Mouse (Mus musculus) lung, postnatal 4 days (tissue): ENCODE measurements around the gene Foxp1.
A peak's percentile ranks its signal among the peaks of the same experiment; 100 is the strongest.

Experiments
- DNase-seq, 2 experiments: peaks; one replicate each; pipeline ENCODE4 v3.0.0; 2021

The Foxp1 gene

GRCm38 (mm10) chr6:99069726-99070125, 452.8 kb downstream of the Foxp1 start:
- no peak for DNase-seq

- DNase-seq: peak; percentile 64 to 77
These were observed 456.8 kb downstream of the Foxp1 start for GRCm38 (mm10) chr6:99065569-99066353.

GRCm38 (mm10) chr6:99063982-99064484, 458.5 kb downstream of the Foxp1 start:
- DNase-seq: no peak

DNA sequence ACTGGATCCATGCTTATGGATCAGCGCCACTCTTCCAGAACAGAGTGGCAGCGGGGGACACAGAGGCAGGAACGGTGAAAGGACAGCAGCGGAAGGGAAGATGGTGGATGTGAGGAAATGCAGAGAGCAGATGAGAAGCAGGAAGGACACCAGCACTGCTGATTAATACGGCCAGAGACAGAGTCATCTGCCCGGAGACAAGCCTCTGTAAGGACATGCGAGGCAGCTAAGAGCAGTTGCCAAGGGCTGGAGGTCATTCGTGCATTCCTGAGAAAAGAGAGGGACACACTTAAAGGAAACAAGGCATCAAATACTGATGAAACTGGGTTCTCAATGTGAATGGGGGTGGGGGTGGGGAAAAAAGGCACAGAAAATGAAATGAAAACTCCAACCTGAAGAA, 459.6 kb downstream of the Foxp1 start:
- no peak for DNase-seq

DNA sequence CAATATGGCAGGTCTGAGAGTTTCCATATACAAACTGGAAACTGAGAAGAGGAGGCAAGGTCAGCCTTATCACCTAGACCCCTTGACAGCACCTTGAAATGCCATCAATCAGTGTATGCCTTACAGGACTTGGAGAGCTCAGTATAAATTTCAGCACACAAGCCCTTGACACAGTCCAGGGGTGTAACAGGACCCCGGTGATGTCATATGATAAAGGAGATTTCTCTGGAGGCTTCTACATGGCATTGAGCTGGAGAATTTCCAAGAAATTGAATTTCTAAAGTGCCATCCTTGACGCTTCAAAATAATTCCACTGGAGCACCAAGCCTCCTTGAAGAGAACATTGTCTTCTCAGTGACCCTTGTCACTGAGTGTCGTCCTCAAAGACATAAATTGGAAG, 463.8 kb downstream of the Foxp1 start:
- no peak for DNase-seq

- peak in 1 of 2 experiments; percentile 40 for DNase-seq
These were observed 465.4 kb downstream of the Foxp1 start for GRCm38 (mm10) chr6:99057113-99057553.

DNA sequence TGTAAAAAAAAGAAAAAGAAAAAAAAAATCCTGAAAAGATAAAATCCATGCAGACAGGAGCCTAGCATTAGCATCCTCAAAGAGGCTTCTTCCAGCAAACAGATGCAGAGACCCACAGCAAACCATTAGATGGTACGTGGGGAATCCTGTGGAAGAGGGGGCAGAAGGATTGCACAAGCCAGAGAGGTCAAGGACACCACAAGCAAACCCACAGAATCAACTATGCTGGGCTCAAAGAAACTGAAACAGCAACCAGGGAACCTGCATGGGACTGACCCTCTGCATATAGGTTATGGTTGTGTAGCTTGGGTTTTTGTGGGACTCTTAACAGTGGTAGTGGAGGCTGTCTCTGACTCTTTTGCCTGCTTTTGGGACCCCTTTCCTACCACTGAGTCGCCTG, 466.1 kb downstream of the Foxp1 start:
- no peak for DNase-seq

- DNase-seq: no peak
These were observed 468.5 kb downstream of the Foxp1 start for GRCm38 (mm10) chr6:99053998-99054397.

DNA sequence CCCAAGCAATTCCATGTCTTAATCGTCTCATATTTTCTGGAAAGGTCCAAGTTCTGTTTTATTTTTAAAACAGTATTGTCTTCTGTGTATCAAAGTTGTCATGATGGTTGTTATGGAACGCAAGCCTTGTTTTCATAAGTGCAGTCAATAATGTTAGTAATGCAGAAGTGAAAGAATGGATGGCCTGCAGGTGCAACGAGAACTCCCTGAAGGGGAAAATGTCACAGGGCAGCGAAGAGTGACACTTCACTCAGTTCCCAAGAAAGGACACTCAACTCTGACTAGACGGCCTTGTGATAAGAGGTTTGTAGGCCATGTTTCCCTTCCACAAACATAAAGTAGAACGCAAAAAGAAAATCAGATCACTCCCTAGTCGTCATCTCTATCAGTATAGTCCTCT, 469.4 kb downstream of the Foxp1 start:
- DNase-seq: no peak

DNA sequence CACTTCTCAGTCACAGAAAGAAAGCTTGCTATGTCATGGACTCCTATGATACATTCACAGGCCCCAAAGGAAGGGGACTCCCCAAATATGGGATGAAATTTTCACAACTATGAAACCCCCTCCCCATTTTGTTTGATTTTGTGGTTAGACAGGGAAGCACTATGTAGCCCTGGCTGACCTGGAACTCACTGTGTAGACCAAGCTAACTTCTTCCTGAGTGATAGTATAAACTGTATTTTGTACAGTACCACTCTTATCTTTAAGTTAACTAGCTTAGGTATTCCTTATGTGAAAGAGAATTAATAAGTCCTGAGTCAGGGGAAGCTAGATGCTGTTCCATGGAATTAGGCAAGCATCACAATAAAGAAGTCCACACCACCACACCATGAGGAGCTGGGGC, 470.8 kb downstream of the Foxp1 start:
- no peak for DNase-seq

GRCm38 (mm10) chr6:99050288-99051006, 472.1 kb downstream of the Foxp1 start:
- DNase-seq: no peak

DNA sequence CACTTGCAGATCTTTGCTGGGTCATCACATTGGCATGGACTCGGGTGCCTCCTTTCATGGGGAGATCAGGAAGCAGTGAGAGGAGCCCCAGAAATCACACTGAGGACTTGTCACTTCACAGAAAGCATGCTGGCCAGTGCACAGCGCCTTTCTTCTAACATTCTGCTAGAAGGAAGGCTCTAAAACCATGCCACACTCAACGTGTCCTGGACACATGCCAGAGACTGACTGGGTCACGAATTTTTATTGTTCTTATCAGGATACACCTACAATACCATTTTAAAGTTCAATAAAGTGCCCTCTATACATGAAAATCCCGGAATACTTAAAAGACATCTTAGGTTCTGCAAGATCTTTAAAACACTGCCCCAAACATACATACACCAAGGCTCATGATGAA, 475.2 kb downstream of the Foxp1 start:
- no peak for DNase-seq

- no peak for DNase-seq
These were observed 476.4 kb downstream of the Foxp1 start for GRCm38 (mm10) chr6:99045845-99046788.

GRCm38 (mm10) chr6:99043932-99044664, 478.4 kb downstream of the Foxp1 start:
- DNase-seq: no peak

- peak in 1 of 2 experiments; percentile 48 for DNase-seq
These were observed 479.3 kb downstream of the Foxp1 start for GRCm38 (mm10) chr6:99043226-99043625.

GRCm38 (mm10) chr6:99042175-99042954, 480.2 kb downstream of the Foxp1 start:
- DNase-seq: no peak

GRCm38 (mm10) chr6:99038977-99039376, 483.5 kb downstream of the Foxp1 start:
- no peak for DNase-seq

GRCm38 (mm10) chr6:99035459-99036375, 486.8 kb downstream of the Foxp1 start:
- DNase-seq: no peak

GRCm38 (mm10) chr6:99033062-99033461, 489.5 kb downstream of the Foxp1 start:
- DNase-seq: no peak

DNA sequence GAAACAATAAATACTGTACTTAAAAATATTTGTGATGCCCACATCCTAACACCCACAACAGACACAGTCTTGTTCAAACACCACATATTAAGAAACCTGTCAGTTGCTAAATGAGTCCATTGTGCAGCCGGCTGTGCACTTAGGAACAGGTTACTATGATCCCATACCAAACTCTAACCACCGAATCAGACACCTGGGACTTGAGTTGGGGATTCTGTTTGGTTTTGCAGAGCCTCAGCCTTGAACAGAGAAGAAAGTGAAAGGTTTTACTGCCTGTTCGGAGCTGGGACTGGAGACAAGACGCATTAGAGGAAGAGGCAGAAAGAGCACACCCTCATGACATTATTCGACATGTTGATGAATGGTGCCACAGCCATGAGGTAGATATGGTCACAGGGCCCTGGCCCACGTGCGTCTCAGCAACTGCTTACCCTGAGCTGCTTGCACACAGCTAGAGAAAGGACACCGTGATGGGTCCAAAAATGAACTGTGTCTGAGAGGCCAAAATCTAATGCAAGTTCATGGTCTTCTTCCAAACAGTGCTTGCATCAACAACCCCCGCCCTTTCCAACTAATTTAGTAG, 491.1 kb downstream of the Foxp1 start:
- DNase-seq: no peak
